Mouse (Mus musculus) liver, adult 2 months (tissue): ENCODE results near the gene Fbxl18.

ENCODE experiments used
- CTCF ChIP-seq: fragments of 200-500 bp; IDR thresholded peaks from 2 replicates; pipeline ENCODE4 v1.5.1; 2011; ENCODE audit warnings: low read depth, low read length, control low read depth
- POLR2A ChIP-seq: fragments of 200-500 bp; IDR thresholded peaks from 2 replicates; pipeline ENCODE4 v1.6.1; 2011; ENCODE audit warnings: low read length, control low read depth; ENCODE audit not compliant: insufficient read depth; ENCODE audit errors: extremely low read depth

DNA sequence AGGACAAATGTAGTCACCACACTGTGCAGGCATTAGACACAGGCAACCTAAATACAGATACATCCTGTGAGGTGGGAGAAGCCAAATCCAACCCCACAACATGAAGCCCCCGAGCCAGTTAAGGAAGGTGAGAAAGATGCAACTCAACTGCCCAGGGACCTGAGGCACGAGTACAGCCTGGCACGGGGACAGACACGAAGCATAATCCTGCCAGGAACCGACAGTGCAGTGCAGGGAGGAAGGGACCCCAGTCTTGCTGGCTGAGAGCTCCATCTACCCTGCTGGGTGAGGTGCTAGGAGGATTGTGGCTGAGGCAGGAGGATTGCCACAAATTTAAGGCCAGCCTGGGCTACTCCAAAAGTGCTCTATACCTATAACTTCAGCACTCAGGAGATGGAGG lies 18.3 kb downstream of the Fbxl18 start:
- TF ChIP-seq CTCF, result no peak
- no peak for TF ChIP-seq POLR2A
